Mouse (Mus musculus) intestine, embryonic 16.5 days (tissue): ENCODE results near the gene Kcnip1. TPM values are rescaled to one million over a fixed set of nuclear protein-coding genes. Genes with fewer than 3 reads are reported as not detected.

Experiments
- ATAC-seq: fragments of 200-750 bp; cut with Nextera tagmentation; 2 replicates; pipeline ENCODE4 v1.8.0; 2017; ENCODE audit warnings: moderate TSS enrichment, moderate library complexity
- H3K27ac ChIP-seq: fragments of 300-500 bp; sonication (generic); 2 replicates; pipeline ENCODE4 v1.5.1; 2014; ENCODE audit warnings: mild to moderate bottlenecking, low read length
- H3K27me3 ChIP-seq: fragments of 300-500 bp; sonication (generic); replicated peaks from 2 replicates; pipeline ENCODE4 v1.6.1; 2014; ENCODE audit warnings: low read length, control low read depth, mixed read lengths; ENCODE audit not compliant: control insufficient read depth, insufficient read depth
- H3K36me3 ChIP-seq: fragments of 300-500 bp; sonication (generic); 2 replicates; pipeline ENCODE4 v1.6.1; 2014; ENCODE audit warnings: low read length, control low read depth; ENCODE audit not compliant: control insufficient read depth, insufficient read depth
- H3K4me1 ChIP-seq: fragments of 300-500 bp; sonication (generic); 2 replicates; pipeline ENCODE4 v1.6.1; 2014; ENCODE audit warnings: low read length, control low read depth, mixed read lengths; ENCODE audit not compliant: control insufficient read depth, insufficient read depth
- H3K4me2 ChIP-seq: fragments of 300-500 bp; sonication (generic); 2 replicates; pipeline ENCODE4 v1.6.1; 2014; ENCODE audit warnings: low read depth, low read length, control low read depth
- H3K4me3 ChIP-seq: fragments of 300-500 bp; sonication (generic); 2 replicates; pipeline ENCODE4 v1.5.1; 2014; ENCODE audit warnings: mild to moderate bottlenecking, low read length
- H3K9ac ChIP-seq: fragments of 300-500 bp; sonication (generic); 2 replicates; pipeline ENCODE4 v1.6.1; 2014; ENCODE audit warnings: low read depth, low read length
- H3K9me3 ChIP-seq: fragments of 300-500 bp; sonication (generic); 2 replicates; pipeline ENCODE4 v1.6.1; 2016; ENCODE audit warnings: low read length, control low read depth; ENCODE audit not compliant: control insufficient read depth
- WGBS: fragments of 180-500 bp; shearing (Covaris S2); extraction: QIAGEN DNeasy Blood & Tissue Kit; methylation state at CpG from one replicate; pipeline ENCODE4 v1.1.7; 2014; 5-methylcytosine and 5-hydroxymethylcytosine counted together
- polyA plus RNA-seq: library from polyadenylated mRNA; unstranded; fragments of >200 nt; fragmentation: Nextera tagmentation; extraction: Ambion mirVana; gene quantifications from 2 replicates; pipeline ENCODE4 v1.2.1, GENCODE M21; 2015

Kcnip1 gene
- polyA plus RNA-seq: 6.6 and 8.9 TPM in 2 replicates

- Histone ChIP-seq H3K9ac (peak within 1 kb of the TSS; percentile 44; the same call in 1 of the 2 replicates), H3K27ac (no peak within 1 kb of the TSS)
- 18% methylated on average over 12 of the region's 12 CpGs for WGBS
Measured at GRCm38 (mm10) chr11:33992938-33993337, at the start of gene Kcnip1. Gene Kcnip1 (minus strand): TSS chr11:33993152.

GRCm38 (mm10) chr11:34040061-34040460, 47.1 kb upstream of the Kcnip1 start:
- no peaks in the 10 kb centered on the region for H3K9me3 ChIP-seq
- no peaks in the 10 kb centered on the region for H3K36me3 ChIP-seq
- no peak for ATAC-seq
- H3K27me3 ChIP-seq: no peaks in the 10 kb centered on the region
- H3K9ac ChIP-seq: no peak overlapping the region
- H3K4me3 ChIP-seq: no peak overlapping the region
- H3K4me2 ChIP-seq: no peak overlapping the region
- 78% methylated on average over 5 of the region's 5 CpGs for WGBS
- H3K4me1 ChIP-seq: no peaks in the 10 kb centered on the region
- H3K27ac ChIP-seq: no peak overlapping the region

More at GRCm38 (mm10) chr11:33992938-33993337, at the start of gene Kcnip1:
- ATAC-seq: peak; percentile 48
- H3K36me3 ChIP-seq: no peaks in the 10 kb centered on the region
- H3K27me3 ChIP-seq: no peaks in the 10 kb centered on the region
- H3K4me3 ChIP-seq: peak within 1 kb of the TSS; percentile 26
- H3K9me3 ChIP-seq: no peaks in the 10 kb centered on the region
- peak within 1 kb of the TSS; percentile 35 for H3K4me2 ChIP-seq
- H3K4me1 ChIP-seq: peaks cover 7% of the 10 kb centered on the region

- H3K9me3 ChIP-seq: no peaks in the 10 kb centered on the region
- no peak overlapping the region for H3K9ac ChIP-seq
- H3K27me3 ChIP-seq: no peaks in the 10 kb centered on the region
- no peaks in the 10 kb centered on the region for H3K4me1 ChIP-seq
- no peak overlapping the region for H3K27ac ChIP-seq
- no peak overlapping the region for H3K4me3 ChIP-seq
- no peaks in the 10 kb centered on the region for H3K36me3 ChIP-seq
- no peak for ATAC-seq
- H3K4me2 ChIP-seq: no peak overlapping the region
- whole genome bisulfite sequencing: 90% methylated on average over 5 of the region's 5 CpGs
Measured at GRCm38 (mm10) chr11:34035909-34036658, 43.1 kb upstream of the Kcnip1 start.

- WGBS: 69% methylated on average over 2 of the region's 2 CpGs
- ATAC-seq: no peak
- Histone ChIP-seq H3K36me3 (no peaks in the 10 kb centered on the region), H3K27ac (no peak overlapping the region), H3K4me1 (no peaks in the 10 kb centered on the region), H3K9me3 (no peaks in the 10 kb centered on the region), H3K4me2 (no peak overlapping the region), H3K27me3 (no peaks in the 10 kb centered on the region), H3K4me3 (no peak overlapping the region), H3K9ac (no peak overlapping the region)
Measured at GRCm38 (mm10) chr11:34034794-34035193, 41.8 kb upstream of the Kcnip1 start.

GRCm38 (mm10) chr11:34034008-34034505, 41.1 kb upstream of the Kcnip1 start:
- no peak for ATAC-seq
- H3K27me3 ChIP-seq: no peaks in the 10 kb centered on the region
- no peak overlapping the region for H3K4me3 ChIP-seq
- no peak overlapping the region for H3K27ac ChIP-seq
- H3K9me3 ChIP-seq: no peaks in the 10 kb centered on the region
- H3K9ac ChIP-seq: no peak overlapping the region
- H3K36me3 ChIP-seq: no peaks in the 10 kb centered on the region
- no peak overlapping the region for H3K4me2 ChIP-seq
- WGBS: 90% methylated on average over 5 of the region's 5 CpGs
- H3K4me1 ChIP-seq: no peaks in the 10 kb centered on the region

GRCm38 (mm10) chr11:34031015-34031805, 38.3 kb upstream of the Kcnip1 start:
- Histone ChIP-seq H3K27me3 (no peaks in the 10 kb centered on the region), H3K27ac (no peak overlapping the region), H3K4me2 (no peak overlapping the region), H3K9me3 (no peaks in the 10 kb centered on the region), H3K9ac (no peak overlapping the region), H3K36me3 (no peaks in the 10 kb centered on the region), H3K4me3 (no peak overlapping the region), H3K4me1 (no peaks in the 10 kb centered on the region)
- 52% methylated on average over 8 of the region's 8 CpGs for WGBS
- no peak for ATAC-seq

- Histone ChIP-seq H3K4me1 (no peaks in the 10 kb centered on the region), H3K27ac (no peak overlapping the region), H3K27me3 (no peaks in the 10 kb centered on the region), H3K36me3 (no peaks in the 10 kb centered on the region), H3K9ac (no peak overlapping the region), H3K4me2 (no peak overlapping the region), H3K9me3 (no peaks in the 10 kb centered on the region), H3K4me3 (no peak overlapping the region)
- no peak for ATAC-seq
- WGBS: 67% methylated on average over 5 of the region's 5 CpGs
Measured at GRCm38 (mm10) chr11:34029658-34030057, 36.7 kb upstream of the Kcnip1 start.

GRCm38 (mm10) chr11:34025091-34025490, 32.1 kb upstream of the Kcnip1 start:
- no peak overlapping the region for H3K27ac ChIP-seq
- no peak for ATAC-seq
- no peak overlapping the region for H3K9ac ChIP-seq
- H3K4me3 ChIP-seq: no peak overlapping the region
- H3K4me1 ChIP-seq: no peaks in the 10 kb centered on the region
- H3K4me2 ChIP-seq: no peak overlapping the region
- H3K27me3 ChIP-seq: no peaks in the 10 kb centered on the region
- H3K9me3 ChIP-seq: no peaks in the 10 kb centered on the region
- H3K36me3 ChIP-seq: no peaks in the 10 kb centered on the region
- WGBS: 79% methylated on average over 1 of the region's 1 CpGs

GRCm38 (mm10) chr11:34012007-34012652, 19.2 kb upstream of the Kcnip1 start:
- Histone ChIP-seq H3K9ac (no peak overlapping the region), H3K27ac (no peak overlapping the region), H3K4me1 (0 out of 2 replicates have a peak, but pooled peaks cover 5% of the 10 kb centered on the region), H3K36me3 (no peaks in the 10 kb centered on the region), H3K27me3 (no peaks in the 10 kb centered on the region), H3K4me2 (no peak overlapping the region), H3K4me3 (no peak overlapping the region), H3K9me3 (no peaks in the 10 kb centered on the region)
- ATAC-seq: no peak
- 81% methylated on average over 6 of the region's 6 CpGs for WGBS
